Mouse (Mus musculus): Measurements from ENCODE around the gene Wfdc21. TPM values are rescaled to one million over a fixed set of nuclear protein-coding genes. Genes with fewer than 3 reads are reported as not detected.

The Wfdc21 gene
- total and polyA plus RNA-seq, 3 experiments = not detected

DNA sequence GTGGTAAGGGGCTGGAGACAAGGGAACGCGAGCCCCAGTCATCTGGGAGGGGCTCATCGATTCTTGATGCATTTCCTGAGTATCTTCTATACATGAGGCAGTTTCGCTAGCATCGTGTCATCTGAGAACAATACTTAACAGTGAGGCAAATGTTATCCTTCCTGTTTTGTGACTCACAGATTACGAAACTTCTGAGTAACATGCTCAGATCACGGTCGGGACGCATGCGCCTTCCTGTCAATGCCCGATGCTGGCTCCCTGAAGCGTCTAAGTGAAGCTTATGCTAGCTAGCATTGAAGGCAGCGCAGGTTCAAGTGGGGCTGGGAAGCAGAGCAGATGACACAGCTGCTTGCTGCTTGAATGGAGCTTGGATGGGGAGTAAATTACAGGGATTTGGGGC lies 42.5 kb downstream of the Wfdc21 start:
- DNase-seq (ENCODE audit: low spot score) (no peak), ATAC-seq (ENCODE audit: extremely low read depth, insufficient number of reproducible peaks, low FRiP score, poor library complexity, severe bottlenecking) (no peak)
- no peaks in the 10 kb centered on the region for H3K9me3 ChIP-seq (replicated peaks)
- peaks cover 21% of the 10 kb centered on the region for H3K36me3 ChIP-seq (replicated peaks)
- peaks cover 7% of the 10 kb centered on the region for H3K27me3 ChIP-seq (ENCODE audit: insufficient read depth, low read length)
- TF ChIP-seq TAL1 (conservative IDR thresholded peaks at IDR 0.05; ENCODE audit: low read depth, low read length) = no peak
- no peak for TF ChIP-seq POLR2AphosphoS5 (IDR thresholded peaks at IDR 0.05; ENCODE audit: insufficient replicate concordance, low read depth, low read length)
- no peak for TF ChIP-seq GATA2 (IDR thresholded peaks at IDR 0.05; ENCODE audit: borderline replicate concordance, low read depth, low read length)
- TF ChIP-seq GATA1 (IDR thresholded peaks at IDR 0.05; ENCODE audit: borderline replicate concordance, low read length) = no peak
- no peak for TF ChIP-seq CTCF (IDR thresholded peaks at IDR 0.05; ENCODE audit: low read depth, low read length)
- peaks cover 7% of the 10 kb centered on the region for H3K4me1 ChIP-seq (ENCODE audit: insufficient read depth, low read depth, low read length)
- no peak overlapping the region for H3K4me3 ChIP-seq (ENCODE audit: low read depth, low read length)

DNA sequence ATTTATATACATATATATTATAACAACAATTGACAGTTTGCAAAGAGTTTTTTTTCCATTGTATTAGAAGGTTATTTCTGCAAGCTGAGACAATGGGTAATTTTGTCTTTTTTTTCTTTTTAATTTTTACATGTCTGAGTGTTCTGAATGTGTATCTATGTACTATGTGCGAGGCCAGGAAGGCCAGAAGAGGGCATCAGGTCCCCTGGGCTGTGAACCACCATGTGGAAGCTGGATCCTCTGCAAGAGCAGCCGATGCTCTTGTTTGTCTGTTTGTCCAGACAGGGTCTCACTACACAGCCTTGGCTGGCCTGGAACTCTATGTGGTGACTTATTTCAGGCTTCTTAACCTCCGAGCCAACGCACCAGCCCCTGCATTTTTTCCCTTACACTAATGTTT lies 44.4 kb downstream of the Wfdc21 start:
- no peaks in the 10 kb centered on the region for H3K9me3 ChIP-seq (replicated peaks)
- DNase-seq (ENCODE audit: low spot score) (no peak), ATAC-seq (ENCODE audit: extremely low read depth, insufficient number of reproducible peaks, low FRiP score, poor library complexity, severe bottlenecking) (no peak)
- H3K4me3 ChIP-seq (ENCODE audit: low read depth, low read length) = no peak overlapping the region
- peaks cover 12% of the 10 kb centered on the region for H3K36me3 ChIP-seq (replicated peaks)
- no peak for TF ChIP-seq GATA1 (IDR thresholded peaks at IDR 0.05; ENCODE audit: borderline replicate concordance, low read length)
- TF ChIP-seq CTCF (IDR thresholded peaks at IDR 0.05; ENCODE audit: low read depth, low read length) = no peak
- TF ChIP-seq POLR2AphosphoS5 (IDR thresholded peaks at IDR 0.05; ENCODE audit: insufficient replicate concordance, low read depth, low read length) = no peak
- no peak for TF ChIP-seq TAL1 (conservative IDR thresholded peaks at IDR 0.05; ENCODE audit: low read depth, low read length)
- no peak for TF ChIP-seq GATA2 (IDR thresholded peaks at IDR 0.05; ENCODE audit: borderline replicate concordance, low read depth, low read length)
- H3K4me1 ChIP-seq (ENCODE audit: insufficient read depth, low read depth, low read length) = peaks cover 7% of the 10 kb centered on the region
- H3K27me3 ChIP-seq (ENCODE audit: insufficient read depth, low read length) = peaks cover 19% of the 10 kb centered on the region

DNA sequence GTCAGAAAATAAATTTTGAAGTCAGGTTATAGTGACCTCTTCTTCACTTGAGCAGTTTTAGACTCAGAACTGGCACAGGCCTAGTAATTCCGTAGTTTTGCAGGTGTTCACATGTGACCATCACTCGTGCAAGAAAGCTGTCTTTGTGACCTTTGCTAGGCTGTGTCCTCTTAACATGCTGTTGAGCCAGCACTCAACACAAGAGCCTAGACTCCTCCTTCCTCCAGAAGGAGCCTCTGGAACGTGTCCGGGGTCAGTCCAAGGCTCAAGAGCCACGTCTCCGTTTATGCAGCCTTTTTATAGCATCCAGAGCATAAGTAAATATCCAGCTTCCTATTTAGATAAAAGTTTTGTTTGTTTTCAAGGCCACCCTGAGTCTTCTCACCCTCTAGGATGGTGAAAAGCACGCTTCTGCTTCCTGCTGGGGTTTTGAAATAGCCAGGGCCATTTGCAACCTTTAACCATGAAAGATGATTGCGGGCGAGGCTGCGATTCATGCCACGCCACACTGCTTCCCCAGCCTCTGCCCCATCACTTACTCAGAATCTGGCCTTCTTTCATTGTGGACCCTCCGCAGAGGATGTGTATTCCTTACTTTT lies 45.7 kb downstream of the Wfdc21 start:
- DNase-seq (ENCODE audit: low spot score) (no peak), ATAC-seq (ENCODE audit: extremely low read depth, insufficient number of reproducible peaks, low FRiP score, poor library complexity, severe bottlenecking) (no peak)
- H3K27me3 ChIP-seq (ENCODE audit: insufficient read depth, low read length) = peaks cover 28% of the 10 kb centered on the region
- no peak for TF ChIP-seq POLR2AphosphoS5 (IDR thresholded peaks at IDR 0.05; ENCODE audit: insufficient replicate concordance, low read depth, low read length)
- TF ChIP-seq CTCF (IDR thresholded peaks at IDR 0.05; ENCODE audit: low read depth, low read length) = no peak
- no peak for TF ChIP-seq GATA2 (IDR thresholded peaks at IDR 0.05; ENCODE audit: borderline replicate concordance, low read depth, low read length)
- no peak for TF ChIP-seq TAL1 (conservative IDR thresholded peaks at IDR 0.05; ENCODE audit: low read depth, low read length)
- no peak overlapping the region for H3K4me3 ChIP-seq (ENCODE audit: low read depth, low read length)
- H3K9me3 ChIP-seq (replicated peaks) = no peaks in the 10 kb centered on the region
- peaks cover 3% of the 10 kb centered on the region for H3K4me1 ChIP-seq (ENCODE audit: insufficient read depth, low read depth, low read length)
- H3K36me3 ChIP-seq (replicated peaks) = peaks cover under 1% of the 10 kb centered on the region

DNA sequence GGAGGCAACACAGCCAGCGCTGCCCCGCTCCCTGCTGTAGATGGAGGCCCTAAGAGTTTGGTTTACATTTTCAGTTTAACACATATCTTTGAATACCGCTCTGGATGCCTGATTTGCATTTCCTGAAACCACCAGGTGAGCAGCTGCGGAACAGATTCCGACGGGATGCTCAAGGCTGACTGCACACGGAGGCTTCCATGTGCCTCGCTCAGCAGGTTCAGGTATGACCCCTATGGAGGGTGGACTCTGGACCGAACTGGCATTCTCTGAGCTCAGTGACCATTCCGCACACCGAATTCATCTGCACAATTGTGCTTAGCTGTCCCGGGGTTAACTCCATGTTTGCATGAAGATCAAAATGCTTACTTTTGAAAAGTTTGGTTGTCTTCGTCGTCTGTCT lies 46.5 kb downstream of the Wfdc21 start:
- no peak for DNase-seq (ENCODE audit: low spot score)
- no peak for TF ChIP-seq CTCF (IDR thresholded peaks at IDR 0.05; ENCODE audit: low read depth, low read length)
- no peak for TF ChIP-seq GATA2 (IDR thresholded peaks at IDR 0.05; ENCODE audit: borderline replicate concordance, low read depth, low read length)
- TF ChIP-seq POLR2AphosphoS5 (IDR thresholded peaks at IDR 0.05; ENCODE audit: insufficient replicate concordance, low read depth, low read length) = no peak
- no peak for TF ChIP-seq GATA1 (IDR thresholded peaks at IDR 0.05; ENCODE audit: borderline replicate concordance, low read length)
- no peak for TF ChIP-seq TAL1 (conservative IDR thresholded peaks at IDR 0.05; ENCODE audit: low read depth, low read length)
- ATAC-seq (ENCODE audit: extremely low read depth, insufficient number of reproducible peaks, low FRiP score, poor library complexity, severe bottlenecking) = no peak
- H3K27me3 ChIP-seq (ENCODE audit: insufficient read depth, low read length) = peaks cover 31% of the 10 kb centered on the region
- H3K9me3 ChIP-seq (replicated peaks) = no peaks in the 10 kb centered on the region
- H3K36me3 ChIP-seq (replicated peaks) = no peaks in the 10 kb centered on the region
- no peak overlapping the region for H3K4me3 ChIP-seq (ENCODE audit: low read depth, low read length)
- peaks cover 2% of the 10 kb centered on the region; the same call in 1 of the 2 replicates for H3K4me1 ChIP-seq (ENCODE audit: insufficient read depth, low read depth, low read length)

DNA sequence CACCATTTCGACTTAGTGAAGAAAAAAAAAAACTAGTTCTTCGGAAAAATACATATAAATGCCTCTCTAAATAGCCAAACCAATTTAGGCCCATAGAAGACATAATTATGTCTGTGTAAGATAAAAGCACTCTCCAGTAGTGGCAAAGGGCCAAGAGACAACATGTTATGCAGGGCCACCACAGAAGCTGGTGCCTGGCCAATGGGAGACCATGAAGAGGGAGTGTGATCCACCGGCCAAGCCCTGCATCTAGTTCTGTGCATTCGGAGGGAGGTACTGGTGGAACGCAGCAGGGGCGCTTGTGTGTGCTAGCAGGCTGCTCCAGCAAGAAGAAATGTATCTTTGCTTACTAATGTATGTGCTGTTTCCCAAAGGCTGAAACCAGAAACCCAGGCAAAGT lies 49.4 kb downstream of the Wfdc21 start:
- Histone ChIP-seq H3K36me3 (replicated peaks) (no peaks in the 10 kb centered on the region), H3K4me3 (ENCODE audit: low read depth, low read length) (no peak overlapping the region), H3K4me1 (ENCODE audit: insufficient read depth, low read depth, low read length) (no peaks in the 10 kb centered on the region), H3K9me3 (replicated peaks) (no peaks in the 10 kb centered on the region), H3K27me3 (ENCODE audit: insufficient read depth, low read length) (peaks cover 38% of the 10 kb centered on the region)
- DNase-seq (ENCODE audit: low spot score) = no peak
- no peak for ATAC-seq (ENCODE audit: extremely low read depth, insufficient number of reproducible peaks, low FRiP score, poor library complexity, severe bottlenecking)
- TF ChIP-seq CTCF (IDR thresholded peaks at IDR 0.05; ENCODE audit: low read depth, low read length) (no peak), GATA2 (IDR thresholded peaks at IDR 0.05; ENCODE audit: borderline replicate concordance, low read depth, low read length) (no peak), GATA1 (IDR thresholded peaks at IDR 0.05; ENCODE audit: borderline replicate concordance, low read length) (no peak), POLR2AphosphoS5 (IDR thresholded peaks at IDR 0.05; ENCODE audit: insufficient replicate concordance, low read depth, low read length) (no peak), TAL1 (conservative IDR thresholded peaks at IDR 0.05; ENCODE audit: low read depth, low read length) (no peak)

DNA sequence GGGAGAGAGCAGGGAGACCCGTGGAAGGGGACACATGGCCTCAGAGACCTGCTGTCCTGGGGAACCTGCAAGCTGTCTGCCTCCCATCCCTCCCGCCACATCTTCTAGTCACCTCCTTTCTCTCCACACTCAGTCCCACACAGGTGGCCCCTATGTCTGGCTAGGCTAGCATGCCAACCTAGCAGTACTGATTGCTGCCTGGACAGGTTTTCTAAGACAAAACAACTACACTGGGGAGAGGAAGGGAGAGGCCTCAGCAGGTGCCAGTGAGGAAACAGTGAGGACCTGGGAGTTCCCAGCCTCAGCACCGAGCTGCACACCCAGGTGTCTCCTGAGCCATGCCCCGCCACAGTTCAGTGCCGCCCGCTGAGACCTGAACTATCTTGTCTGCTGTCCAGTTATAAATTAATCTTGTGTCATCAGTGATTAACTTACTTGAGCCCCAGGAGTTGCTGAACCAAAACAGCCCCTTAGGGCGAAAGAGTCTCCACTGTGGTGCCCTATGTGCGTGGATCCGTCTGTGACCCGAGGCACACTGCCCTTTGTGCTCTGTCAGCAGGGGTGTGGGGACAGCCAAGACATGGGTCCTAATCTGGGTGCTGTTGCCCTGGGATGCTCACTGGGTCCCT lies 50.4 kb downstream of the Wfdc21 start:
- Histone ChIP-seq H3K27me3 (ENCODE audit: insufficient read depth, low read length) (peaks cover 38% of the 10 kb centered on the region), H3K36me3 (replicated peaks) (no peaks in the 10 kb centered on the region), H3K4me3 (ENCODE audit: low read depth, low read length) (no peak overlapping the region), H3K9me3 (replicated peaks) (no peaks in the 10 kb centered on the region), H3K4me1 (ENCODE audit: insufficient read depth, low read depth, low read length) (no peaks in the 10 kb centered on the region)
- DNase-seq (ENCODE audit: low spot score) (no peak), ATAC-seq (ENCODE audit: extremely low read depth, insufficient number of reproducible peaks, low FRiP score, poor library complexity, severe bottlenecking) (no peak)
- no peak for TF ChIP-seq POLR2AphosphoS5 (IDR thresholded peaks at IDR 0.05; ENCODE audit: insufficient replicate concordance, low read depth, low read length)
- no peak for TF ChIP-seq GATA1 (IDR thresholded peaks at IDR 0.05; ENCODE audit: borderline replicate concordance, low read length)
- no peak for TF ChIP-seq TAL1 (conservative IDR thresholded peaks at IDR 0.05; ENCODE audit: low read depth, low read length)
- no peak for TF ChIP-seq GATA2 (IDR thresholded peaks at IDR 0.05; ENCODE audit: borderline replicate concordance, low read depth, low read length)
- no peak for TF ChIP-seq CTCF (IDR thresholded peaks at IDR 0.05; ENCODE audit: low read depth, low read length)
